Mouse (Mus musculus) 416B (cell line): ENCODE results near the gene Gm11042.

Experiments
- DNase-seq: peaks from one replicate; pipeline ENCODE4 v3.0.0; 2011; ENCODE audit warnings: low read depth

Gene Gm11042

DNA sequence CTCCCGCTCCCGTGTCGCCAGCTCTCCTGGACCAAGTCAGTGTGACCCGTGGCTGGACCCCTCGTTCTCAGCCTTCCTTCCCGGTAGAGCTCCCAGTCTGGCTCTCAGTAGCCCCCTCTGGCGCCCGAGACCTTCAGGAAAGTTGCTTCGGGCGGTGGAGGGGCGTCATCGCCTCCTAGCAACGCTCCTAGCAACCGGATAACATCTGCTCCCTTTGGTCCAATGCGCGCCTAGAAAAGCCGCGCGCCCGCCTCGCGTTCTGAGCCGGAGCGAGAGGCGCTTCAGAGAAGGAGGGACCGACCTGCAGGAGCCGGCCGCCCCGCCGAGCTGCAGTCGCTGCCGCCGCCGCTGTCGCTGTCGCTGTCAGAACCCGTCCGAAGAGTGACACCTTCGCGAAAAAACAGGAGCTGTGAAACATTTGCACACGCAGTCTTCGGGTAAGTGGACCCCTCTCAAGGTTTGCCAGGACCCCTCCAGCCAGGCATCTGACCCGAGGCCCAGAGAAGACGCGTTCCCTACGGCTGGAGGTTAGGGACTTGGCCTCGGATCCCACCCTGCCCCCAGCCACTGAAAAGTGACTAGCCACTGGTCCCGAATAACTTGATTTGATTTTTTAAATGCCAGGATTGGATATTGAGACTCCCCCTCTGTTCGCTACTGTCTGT, 32.0 kb downstream of the Gm11042 start:
- no peak for DNase-seq

DNA sequence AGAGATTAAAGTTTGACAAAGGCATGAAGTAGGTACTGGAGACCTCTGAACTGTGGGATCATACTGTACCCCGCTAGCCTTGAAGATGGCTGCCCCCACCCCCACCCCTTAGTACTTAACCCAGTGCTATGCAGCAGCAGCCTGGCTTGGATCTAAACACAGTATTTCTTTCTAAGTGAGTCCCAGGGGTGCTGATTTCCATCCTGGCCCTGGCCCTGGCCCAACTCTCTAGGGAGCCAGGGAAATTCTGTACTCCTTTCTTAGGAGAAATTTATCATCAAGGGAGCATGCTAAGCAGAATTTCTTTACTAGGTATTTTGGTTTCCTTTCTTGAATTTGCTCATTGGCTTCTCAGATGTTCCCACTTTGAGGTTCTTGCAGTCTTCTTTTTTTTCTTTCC, 33.3 kb downstream of the Gm11042 start:
- no peak for DNase-seq

DNA sequence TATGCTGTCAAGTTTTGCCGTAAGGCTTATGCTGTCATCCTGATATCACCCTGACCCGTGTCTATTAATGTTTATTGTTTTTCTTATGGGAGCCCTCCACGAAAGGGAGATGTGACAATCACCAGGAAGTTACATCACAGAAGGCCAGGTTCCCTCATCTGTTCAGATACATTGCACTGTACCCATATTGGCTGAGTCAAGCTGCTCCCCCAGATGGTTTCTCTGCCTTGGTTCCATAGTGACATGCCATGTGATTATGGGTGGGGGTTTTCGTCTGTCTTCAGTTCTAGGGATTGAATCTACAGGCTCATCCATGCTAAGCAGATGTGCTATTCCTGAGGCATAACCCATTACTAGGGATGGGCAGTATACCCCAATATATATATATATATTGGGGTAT, 34.8 kb downstream of the Gm11042 start:
- DNase-seq = no peak

DNA sequence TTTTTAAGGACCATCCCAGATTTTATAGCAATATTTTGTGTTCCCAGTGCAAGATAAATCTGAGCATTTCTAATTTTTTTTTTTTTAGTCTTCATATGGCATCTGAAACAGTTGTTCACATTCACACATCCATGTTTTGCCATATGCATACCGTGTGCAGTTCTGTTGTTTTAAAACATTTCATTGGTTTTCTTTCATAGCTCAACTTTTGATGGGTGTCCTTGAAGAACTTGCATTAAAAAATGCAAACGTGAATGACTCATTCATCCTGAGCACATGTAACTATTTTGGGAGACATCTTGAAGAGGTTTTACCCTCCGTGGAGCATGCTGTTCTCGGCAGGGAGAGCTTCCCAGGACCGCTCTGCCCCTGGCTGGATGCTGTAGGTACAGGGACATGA, 38.9 kb downstream of the Gm11042 start:
- no peak for DNase-seq

DNA sequence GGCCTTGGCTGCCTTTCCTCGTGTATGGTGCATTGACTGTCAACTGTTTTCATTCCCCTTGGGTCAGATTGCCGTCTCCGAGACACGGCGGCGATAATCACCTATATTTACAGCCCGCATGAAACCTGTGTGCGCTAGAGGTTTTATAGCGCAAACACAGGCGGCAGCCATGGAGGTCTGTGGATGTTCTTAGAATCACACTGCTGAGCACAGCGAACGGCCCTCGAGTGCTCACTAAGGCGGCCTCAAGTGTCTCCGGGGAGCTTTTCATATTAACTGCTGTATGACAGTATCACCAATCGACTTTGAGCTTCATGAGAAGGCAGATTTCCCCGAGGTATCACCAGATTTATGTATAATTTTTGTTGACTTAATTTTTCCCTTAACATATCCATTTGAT, 43.6 kb downstream of the Gm11042 start:
- no peak for DNase-seq

DNA sequence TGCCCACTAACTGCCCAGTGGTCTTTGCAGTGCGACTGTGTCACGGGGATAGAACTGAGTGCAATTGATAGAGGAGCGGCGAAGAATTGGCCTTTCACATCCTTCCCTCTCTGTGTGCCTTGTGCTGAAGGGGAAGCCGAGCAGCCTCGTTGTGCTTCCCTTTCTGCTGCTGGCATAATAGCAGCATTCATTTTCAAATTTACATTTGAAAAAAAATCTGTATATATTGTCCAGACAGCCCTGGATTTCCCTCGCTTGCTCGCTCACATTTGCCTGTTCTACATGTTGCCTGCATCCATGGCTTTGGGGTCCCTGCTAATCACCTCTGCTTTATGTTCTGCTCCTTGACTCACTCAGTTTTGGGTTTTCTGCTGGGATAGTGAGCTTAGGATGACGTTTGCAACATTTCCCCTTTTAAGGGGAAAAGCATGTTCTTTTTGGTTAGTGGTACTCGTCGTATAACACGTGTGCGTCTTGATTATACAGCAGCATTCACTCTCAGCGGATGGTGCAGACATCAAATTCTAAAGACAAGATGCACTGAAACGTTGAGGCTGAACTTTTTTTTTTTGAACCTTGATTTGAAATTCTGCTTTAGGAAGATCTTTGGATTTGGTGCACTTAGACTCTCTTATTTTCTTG, 47.4 kb downstream of the Gm11042 start:
- no peak for DNase-seq

DNA sequence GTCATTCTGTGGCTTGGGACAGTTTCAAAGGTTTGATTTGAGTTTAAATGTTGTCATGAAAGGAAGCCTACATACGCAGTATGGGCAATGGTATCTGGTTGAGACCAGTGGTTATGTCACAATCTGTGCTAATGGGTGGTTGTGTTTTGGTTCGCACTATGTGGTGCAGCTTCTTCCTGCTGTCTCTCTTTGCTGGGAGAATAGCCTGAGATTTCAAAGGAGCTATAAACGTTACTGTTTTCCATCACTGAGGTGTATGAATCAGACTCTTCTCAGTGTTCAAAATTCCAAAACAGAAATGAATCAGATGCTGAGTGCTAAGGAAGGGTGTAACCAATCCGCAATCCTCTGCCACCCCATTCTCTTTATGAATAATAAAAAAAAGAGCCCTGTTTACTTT, 49.1 kb downstream of the Gm11042 start:
- no peak for DNase-seq
